Mouse (Mus musculus) olfactory bulb, adult 2 months (tissue): Measurements from ENCODE around the gene Kcnj4.

Source experiments
- CTCF ChIP-seq: fragments of 200-500 bp; IDR thresholded peaks from 2 replicates; pipeline ENCODE4 v1.5.1; 2012; ENCODE audit warnings: low read depth, mild to moderate bottlenecking, low read length, moderate library complexity; ENCODE audit not compliant: insufficient read depth
- POLR2A ChIP-seq: fragments of 200-500 bp; IDR thresholded peaks from 2 replicates; pipeline ENCODE4 v1.6.1; 2012; ENCODE audit warnings: mild to moderate bottlenecking, low read depth, low read length, moderate library complexity; ENCODE audit not compliant: insufficient read depth

DNA sequence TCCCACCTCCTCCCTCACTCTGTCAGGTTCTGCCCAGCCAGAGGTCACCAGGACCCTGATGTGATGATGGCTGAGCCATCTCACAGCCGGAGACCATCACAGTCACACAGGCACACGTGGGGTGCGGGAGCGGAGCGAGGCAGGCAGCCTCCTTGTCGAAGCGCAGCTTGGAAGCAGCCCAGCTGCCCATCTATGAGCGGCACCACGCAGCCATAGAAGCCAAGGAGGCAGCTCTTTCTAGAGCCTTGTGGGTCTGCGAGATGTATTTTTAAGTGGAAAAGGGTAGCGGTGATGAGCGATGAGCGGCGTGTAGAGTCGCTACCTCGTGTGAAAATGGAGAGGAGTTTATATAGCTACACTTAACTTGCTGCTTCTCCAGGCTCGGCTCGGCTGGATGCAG, 11.5 kb downstream of the Kcnj4 start:
- no peak for TF ChIP-seq CTCF
- no peak for TF ChIP-seq POLR2A
